Comparison of ENCODE assay signal across 31 mouse cellular contexts in the genomic region with DNA sequence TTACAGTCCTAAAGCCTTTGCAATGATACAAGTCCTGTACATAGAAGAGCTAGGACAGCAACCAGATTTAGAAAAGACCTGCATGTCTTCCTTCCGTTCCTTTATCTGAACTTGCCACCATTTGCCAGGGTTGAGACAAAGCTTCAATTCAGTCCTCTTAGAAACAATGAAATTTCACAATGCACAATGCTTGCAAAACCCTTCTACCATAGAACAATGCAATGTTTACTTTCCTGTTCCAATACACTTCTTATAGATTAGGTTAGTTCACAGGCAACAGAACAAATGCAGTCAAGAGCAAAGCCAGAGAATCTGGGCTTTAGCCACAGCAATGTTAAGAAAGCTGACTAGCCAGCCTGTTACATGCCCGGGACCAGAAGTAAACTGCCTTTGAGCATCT. TPM values are rescaled to one million over a fixed set of nuclear protein-coding genes. Genes with fewer than 3 reads are reported as not detected.
"Had no signal": no experiment of that assay in that cellular context is flagged by ENCODE, and none has a peak within 500 bp of the region (broad histone marks: within the 10 kb centered on the region; RNA-seq: fewer than 3 reads in every experiment).

No protein-coding gene starts in this region.

- H3K4me1 ChIP-seq: heart, embryonic 13.5 days; heart, embryonic 15.5 days; hindbrain, embryonic 13.5 days; hindbrain, embryonic 15.5 days; kidney, embryonic 15.5 days; limb, embryonic 13.5 days; limb, embryonic 15.5 days had no signal

- H3K9ac ChIP-seq: heart, embryonic 13.5 days; heart, embryonic 15.5 days; hindbrain, embryonic 13.5 days; hindbrain, embryonic 15.5 days; kidney, embryonic 15.5 days; limb, embryonic 13.5 days; limb, embryonic 15.5 days had no signal

- H3K4me3 ChIP-seq: gastrocnemius, adult 2 months; heart, adult 2 months; heart, embryonic 13.5 days; heart, embryonic 15.5 days; hindbrain, embryonic 13.5 days; hindbrain, embryonic 15.5 days; kidney, embryonic 15.5 days; limb, embryonic 13.5 days; limb, embryonic 15.5 days had no signal

- H3K4me2 ChIP-seq: heart, embryonic 11.5 days; heart, embryonic 13.5 days; heart, embryonic 15.5 days; hindbrain, embryonic 13.5 days; hindbrain, embryonic 15.5 days; kidney, embryonic 15.5 days; limb, embryonic 13.5 days; limb, embryonic 15.5 days had no signal

- H3K27ac ChIP-seq: gastrocnemius, adult 2 months; heart, adult 2 months; heart, embryonic 13.5 days; heart, embryonic 15.5 days; hindbrain, embryonic 13.5 days; hindbrain, embryonic 15.5 days; hindbrain, postnatal 0 days; kidney, embryonic 15.5 days; kidney, postnatal 0 days; limb, embryonic 13.5 days; limb, embryonic 15.5 days had no signal

- DNase-seq: gastrocnemius, adult 2 months; gastrocnemius, postnatal 10 days; gastrocnemius, postnatal 25 days; heart, adult 11 months; heart, adult 2 months; heart, postnatal 14 days; heart, postnatal 36 days; kidney, adult 11 months; kidney, adult 2 months; kidney, adult 9 months; kidney, postnatal 14 days; kidney, postnatal 36 days; layer of hippocampus, adult 9-11 months; layer of hippocampus, postnatal 36 days; left cerebral cortex, postnatal 4 days had no signal

- H3K27me3 ChIP-seq: heart, embryonic 13.5 days; heart, embryonic 15.5 days; hindbrain, embryonic 13.5 days; hindbrain, embryonic 15.5 days; kidney, embryonic 15.5 days; limb, embryonic 13.5 days; limb, embryonic 15.5 days had no signal

- ATAC-seq: hindbrain, postnatal 0 days; intestine, embryonic 16.5 days had no signal

- H3K9me3 ChIP-seq: heart, embryonic 13.5 days; heart, embryonic 15.5 days; hindbrain, embryonic 13.5 days; hindbrain, embryonic 15.5 days; kidney, embryonic 15.5 days; limb, embryonic 13.5 days; limb, embryonic 15.5 days had no signal

- H3K36me3 ChIP-seq: heart, embryonic 13.5 days; heart, embryonic 15.5 days; hindbrain, embryonic 13.5 days; hindbrain, embryonic 15.5 days; kidney, embryonic 15.5 days; limb, embryonic 13.5 days; limb, embryonic 15.5 days had no signal

RNA-seq across cellular contexts. Expression of gene Ros1, which starts 9.0 kb away (rescaled TPM):
- polyA plus RNA-seq: frontal cortex, adult 2 months; heart, adult 2 months; heart, embryonic 11.5 days; heart, embryonic 13.5 days; heart, embryonic 15.5 days; heart, postnatal 0 days; hindbrain, embryonic 11.5 days; hindbrain, embryonic 13.5 days; hindbrain, embryonic 15.5 days; hindbrain, postnatal 0 days; large intestine, adult 2 months; limb, embryonic 11.5 days; limb, embryonic 13.5 days had no signal
